Mouse (Mus musculus) liver, postnatal 0 days (tissue): ENCODE results near the gene Efna3.

Experiments
- CTCF ChIP-seq: sonication (generic); IDR thresholded peaks from 2 replicates; pipeline ENCODE4 v1.5.1; 2016; ENCODE audit warnings: antibody characterized with exemption, low read depth
- EP300 ChIP-seq: IDR thresholded peaks from 2 replicates; pipeline ENCODE4 v1.6.1; 2016; ENCODE audit warnings: antibody characterized with exemption, low read depth, mild to moderate bottlenecking

- TF ChIP-seq CTCF (no peak), EP300 (no peak)
Observed at GRCm38 (mm10) chr3:89278643-89279042, 44.1 kb downstream of the Efna3 start.
